Mouse (Mus musculus) midbrain, embryonic 15.5 days (tissue): ENCODE measurements around the gene Izumo4. TPM values are rescaled to one million over a fixed set of nuclear protein-coding genes. Genes with fewer than 3 reads are reported as not detected.

Experiments
- ATAC-seq: fragments of 200-750 bp; cut with Nextera tagmentation; replicated peaks from 2 replicates; pipeline ENCODE4 v1.8.0; 2017; ENCODE audit warnings: moderate TSS enrichment
- H3K27ac ChIP-seq: fragments of 300-500 bp; sonication (generic); 2 replicates; pipeline ENCODE4 v1.5.1; 2015; ENCODE audit warnings: mild to moderate bottlenecking, inconsistent platforms
- H3K27me3 ChIP-seq: fragments of 300-500 bp; sonication (generic); replicated peaks from 2 replicates; pipeline ENCODE4 v1.6.1; 2015; ENCODE audit warnings: inconsistent platforms
- H3K36me3 ChIP-seq: fragments of 300-500 bp; sonication (generic); replicated peaks from 2 replicates; pipeline ENCODE4 v1.6.1; 2015; ENCODE audit warnings: inconsistent platforms
- H3K4me1 ChIP-seq: fragments of 300-500 bp; sonication (generic); 2 replicates; pipeline ENCODE4 v1.6.1; 2015; ENCODE audit warnings: inconsistent platforms
- H3K4me2 ChIP-seq: fragments of 300-500 bp; sonication (generic); 2 replicates; pipeline ENCODE4 v1.6.1; 2015; ENCODE audit warnings: inconsistent platforms, mild to moderate bottlenecking, moderate library complexity
- H3K4me3 ChIP-seq: fragments of 300-500 bp; sonication (generic); 2 replicates; pipeline ENCODE4 v1.5.1; 2015; ENCODE audit warnings: mild to moderate bottlenecking, inconsistent platforms
- H3K9ac ChIP-seq: fragments of 300-500 bp; sonication (generic); 2 replicates; pipeline ENCODE4 v1.6.1; 2015; ENCODE audit warnings: mild to moderate bottlenecking, inconsistent platforms
- H3K9me3 ChIP-seq: fragments of 300-500 bp; sonication (generic); 2 replicates; pipeline ENCODE4 v1.6.1; 2016; ENCODE audit warnings: inconsistent platforms
- WGBS: fragments of 180-500 bp; shearing (Covaris S2); methylation state at CpG from one replicate; pipeline ENCODE4 v1.1.7; 2015; ENCODE audit warnings: mixed read lengths; 5-methylcytosine and 5-hydroxymethylcytosine counted together
- polyA plus RNA-seq: library from polyadenylated mRNA; unstranded; fragments of >200 nt; fragmentation: Nextera tagmentation; extraction: Ambion mirVana; gene quantifications from 2 replicates; pipeline ENCODE4 v1.2.1, GENCODE M21; 2015

Gene Izumo4
- polyA plus RNA-seq, 1 experiment from 2014 or later: 50.9 TPM

DNA sequence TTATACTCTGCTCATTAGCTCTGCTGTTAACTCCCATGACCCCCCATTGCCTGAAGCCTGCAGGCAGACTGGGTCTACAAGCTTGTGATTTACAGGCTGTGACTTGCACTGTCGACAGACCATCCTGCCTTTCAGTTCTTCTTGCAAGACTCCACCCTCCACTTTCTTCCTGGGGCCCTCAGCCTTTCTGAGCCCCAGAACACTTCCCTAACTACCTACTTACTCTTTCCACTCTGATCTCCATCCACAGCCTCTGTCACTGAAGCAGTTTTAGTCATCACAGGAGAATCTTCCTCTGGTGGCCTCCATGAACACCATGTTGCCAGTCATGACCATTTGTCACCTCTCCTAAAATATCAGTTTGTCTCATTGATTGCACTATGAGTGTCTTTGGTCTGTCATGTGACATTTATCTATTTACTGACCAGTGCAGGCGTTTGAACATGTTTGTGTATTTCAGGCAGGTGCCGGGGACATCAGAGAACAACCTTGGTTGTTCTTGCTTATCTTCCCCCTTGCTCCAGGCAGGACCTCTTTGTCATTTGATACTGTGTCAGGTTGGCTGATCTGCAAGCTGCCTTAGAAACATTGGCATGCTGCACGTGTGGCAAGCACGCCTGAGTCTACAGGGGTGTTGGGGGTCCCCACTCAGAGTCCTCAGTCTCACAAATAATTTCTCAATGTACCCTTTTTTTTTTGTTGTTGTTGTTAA, 38.3 kb upstream of the Izumo4 start:
- Histone ChIP-seq H3K27ac (no peak overlapping the region), H3K4me1 (peaks cover 5% of the 10 kb centered on the region), H3K4me2 (no peak overlapping the region), H3K4me3 (no peak overlapping the region), H3K9ac (no peak overlapping the region), H3K36me3 (peaks cover 25% of the 10 kb centered on the region), H3K9me3 (no peaks in the 10 kb centered on the region), H3K27me3 (no peaks in the 10 kb centered on the region)
- WGBS: 70% methylated on average over 5 of the region's 5 CpGs
- no peak for ATAC-seq

DNA sequence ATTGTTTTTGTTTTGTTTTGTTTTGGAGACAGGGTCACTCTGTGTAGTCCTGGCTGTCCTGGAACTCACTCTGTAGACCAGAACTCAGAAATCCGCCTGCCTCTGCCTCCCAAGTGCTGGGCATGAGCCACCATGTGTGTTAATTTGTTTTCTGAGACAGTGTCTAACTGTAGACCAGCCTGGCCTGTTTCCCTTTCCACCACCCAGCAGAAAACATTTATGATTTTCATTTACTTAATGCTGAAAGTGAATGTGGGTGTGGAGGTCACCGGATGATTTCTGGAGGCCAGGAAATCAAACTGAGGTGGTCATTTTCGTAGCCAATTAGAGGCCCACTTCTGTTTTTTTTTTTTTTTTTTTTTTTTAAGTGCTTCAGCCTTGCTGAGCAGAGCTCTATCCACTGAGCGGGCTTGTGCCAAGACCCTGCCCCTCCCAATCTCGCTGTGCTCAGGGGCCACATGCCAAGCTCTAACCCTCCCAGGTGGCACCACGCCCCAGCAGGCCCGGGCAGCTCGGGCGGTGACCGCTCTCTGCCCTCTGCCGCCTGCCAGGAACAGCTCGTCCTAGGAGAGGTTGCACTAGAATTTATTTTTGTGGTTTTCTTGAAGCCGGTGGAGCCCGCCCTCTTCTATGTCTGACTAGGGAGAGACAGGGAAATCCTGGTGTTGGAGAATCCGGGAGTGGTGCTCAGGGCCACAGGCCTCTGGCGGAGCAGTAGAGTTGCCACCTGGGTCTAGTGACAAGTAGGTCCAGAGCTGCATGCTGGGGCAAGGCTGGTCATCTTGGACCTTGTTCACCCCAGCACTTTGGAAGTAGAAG, 37.6 kb upstream of the Izumo4 start:
- Histone ChIP-seq H3K9ac (no peak overlapping the region), H3K36me3 (peaks cover 28% of the 10 kb centered on the region), H3K4me1 (no peaks in the 10 kb centered on the region), H3K4me2 (no peak overlapping the region), H3K4me3 (no peak overlapping the region), H3K27me3 (no peaks in the 10 kb centered on the region), H3K27ac (no peak overlapping the region), H3K9me3 (no peaks in the 10 kb centered on the region)
- no peak for ATAC-seq
- 44% methylated on average over 16 of the region's 16 CpGs for WGBS

DNA sequence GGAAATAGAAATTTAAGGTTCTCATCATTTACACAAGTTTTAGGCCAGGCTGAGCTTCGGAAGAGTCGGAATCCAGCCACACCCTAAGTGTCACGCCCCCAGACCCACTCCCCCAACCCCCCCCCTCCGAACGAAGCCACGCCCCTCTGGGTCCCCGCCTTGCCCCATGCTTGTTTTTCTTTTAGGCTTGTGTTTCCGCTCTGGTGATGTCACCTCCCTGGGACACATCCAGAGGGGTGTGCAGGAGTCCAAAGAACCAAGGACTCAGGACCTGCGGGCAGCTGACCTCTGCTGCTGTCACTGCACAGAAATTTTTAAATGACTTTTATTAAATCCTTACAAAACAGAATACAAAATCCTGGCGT, 37.0 kb upstream of the Izumo4 start:
- no peak overlapping the region for H3K4me3 ChIP-seq
- H3K9ac ChIP-seq: no peak overlapping the region
- no peak overlapping the region for H3K4me2 ChIP-seq
- H3K27ac ChIP-seq: no peak overlapping the region
- H3K4me1 ChIP-seq: no peaks in the 10 kb centered on the region
- no peaks in the 10 kb centered on the region for H3K9me3 ChIP-seq
- no peaks in the 10 kb centered on the region for H3K27me3 ChIP-seq
- WGBS: 20% methylated on average over 10 of the region's 10 CpGs
- H3K36me3 ChIP-seq: peaks cover 29% of the 10 kb centered on the region
- ATAC-seq: no peak

DNA sequence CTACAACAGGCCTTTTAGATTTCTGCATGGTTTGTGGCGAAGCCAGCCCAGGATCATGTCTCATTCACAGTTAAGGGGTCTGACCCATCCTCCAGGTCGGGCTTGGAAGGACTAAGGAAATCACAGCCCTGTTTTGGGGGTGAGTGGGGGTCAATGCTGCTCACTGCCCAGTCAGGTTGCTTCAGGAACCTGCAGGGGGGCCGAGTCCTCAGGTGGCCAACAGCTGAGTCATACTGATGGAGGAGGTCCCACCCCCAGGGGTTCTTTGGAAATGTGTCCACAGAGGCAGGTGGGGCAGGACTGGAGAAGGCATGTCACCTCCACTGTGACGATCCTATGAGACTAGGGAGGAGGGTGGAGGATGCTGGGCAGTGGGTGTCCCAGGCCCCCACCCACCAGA, 36.5 kb upstream of the Izumo4 start:
- no peaks in the 10 kb centered on the region for H3K9me3 ChIP-seq
- H3K4me1 ChIP-seq: no peaks in the 10 kb centered on the region
- 79% methylated on average over 4 of the region's 4 CpGs for WGBS
- ATAC-seq: no peak
- H3K36me3 ChIP-seq: peaks cover 33% of the 10 kb centered on the region
- no peak overlapping the region for H3K9ac ChIP-seq
- no peaks in the 10 kb centered on the region for H3K27me3 ChIP-seq
- no peak overlapping the region for H3K4me3 ChIP-seq
- H3K27ac ChIP-seq: no peak overlapping the region
- H3K4me2 ChIP-seq: no peak overlapping the region

DNA sequence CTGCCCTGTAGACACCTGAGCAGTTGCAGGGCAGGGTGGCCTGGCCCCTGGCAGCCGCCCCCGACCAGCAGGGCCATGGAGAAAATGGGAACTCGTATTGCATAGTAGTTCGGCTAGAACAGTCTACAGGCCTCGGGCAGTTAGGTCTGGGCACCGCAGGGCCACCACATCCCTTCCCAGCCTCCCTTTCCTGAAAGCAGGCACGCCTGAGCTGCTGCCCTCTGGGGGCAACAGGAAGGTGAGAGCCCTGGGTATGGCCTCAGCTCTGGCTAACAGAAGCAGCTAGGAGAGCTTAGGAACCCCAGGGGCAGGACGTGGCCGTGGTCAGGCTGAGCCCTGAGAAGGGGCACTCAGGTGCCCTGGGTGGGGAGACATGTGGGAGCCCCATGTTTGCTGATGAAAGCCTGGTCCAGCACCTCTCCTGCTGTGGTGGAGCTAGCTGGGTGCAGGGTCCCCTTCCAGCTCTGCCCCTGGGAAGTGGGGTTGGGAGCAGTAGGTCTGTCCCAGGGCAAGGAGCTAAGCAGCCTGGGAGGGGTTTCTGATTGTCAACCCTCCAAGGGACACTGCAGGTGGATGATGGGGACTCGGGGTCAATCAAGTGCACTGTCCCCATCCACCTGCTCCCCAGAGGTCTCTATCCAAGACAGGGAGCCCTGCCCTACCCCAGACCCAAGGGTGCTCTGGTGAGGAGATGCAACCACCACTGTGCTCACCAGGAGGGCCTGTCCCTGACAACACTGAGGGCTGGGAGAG, 35.8 kb upstream of the Izumo4 start:
- H3K9me3 ChIP-seq: no peaks in the 10 kb centered on the region
- no peak overlapping the region for H3K4me3 ChIP-seq
- 71% methylated on average over 10 of the region's 10 CpGs for WGBS
- no peak overlapping the region for H3K9ac ChIP-seq
- H3K27ac ChIP-seq: no peak overlapping the region
- ATAC-seq: no peak
- peaks cover 35% of the 10 kb centered on the region for H3K36me3 ChIP-seq
- no peaks in the 10 kb centered on the region for H3K4me1 ChIP-seq
- no peak overlapping the region for H3K4me2 ChIP-seq
- H3K27me3 ChIP-seq: no peaks in the 10 kb centered on the region

DNA sequence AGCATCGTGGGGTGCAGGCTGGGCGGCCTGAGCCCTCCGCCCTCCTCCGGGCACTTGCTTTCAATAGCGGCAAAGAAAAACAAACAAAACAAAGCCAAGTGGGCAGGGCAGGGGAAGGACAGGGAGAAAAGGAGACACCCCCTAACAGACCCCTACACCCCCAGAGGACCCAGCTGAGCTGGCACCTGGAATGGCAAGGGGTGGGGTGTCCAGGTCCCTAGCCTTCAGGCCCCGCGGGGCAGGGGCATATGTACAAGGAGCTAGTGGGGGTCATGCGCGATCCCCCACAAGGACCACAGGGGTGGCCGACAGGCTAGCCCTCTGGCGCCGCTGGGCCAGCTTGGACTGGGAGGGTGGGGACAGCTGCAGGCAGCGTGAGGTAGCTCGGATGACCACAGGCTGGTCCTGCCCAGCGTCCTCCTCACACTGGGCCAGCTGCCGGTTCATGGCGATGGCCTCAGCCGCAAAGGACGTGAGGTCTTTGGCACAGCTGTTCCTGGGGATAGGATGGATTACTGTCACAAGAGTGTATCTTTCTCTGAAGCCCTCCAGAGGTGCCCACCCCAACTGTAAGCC, 35.1 kb upstream of the Izumo4 start:
- Histone ChIP-seq H3K9me3 (no peaks in the 10 kb centered on the region), H3K36me3 (peaks cover 40% of the 10 kb centered on the region), H3K4me2 (no peak overlapping the region), H3K4me3 (no peak overlapping the region), H3K27ac (no peak overlapping the region), H3K9ac (no peak overlapping the region), H3K27me3 (no peaks in the 10 kb centered on the region), H3K4me1 (0 out of 2 replicates have a peak, but pooled peaks cover under 1% of the 10 kb centered on the region)
- 85% methylated on average over 19 of the region's 19 CpGs for WGBS
- no peak for ATAC-seq

DNA sequence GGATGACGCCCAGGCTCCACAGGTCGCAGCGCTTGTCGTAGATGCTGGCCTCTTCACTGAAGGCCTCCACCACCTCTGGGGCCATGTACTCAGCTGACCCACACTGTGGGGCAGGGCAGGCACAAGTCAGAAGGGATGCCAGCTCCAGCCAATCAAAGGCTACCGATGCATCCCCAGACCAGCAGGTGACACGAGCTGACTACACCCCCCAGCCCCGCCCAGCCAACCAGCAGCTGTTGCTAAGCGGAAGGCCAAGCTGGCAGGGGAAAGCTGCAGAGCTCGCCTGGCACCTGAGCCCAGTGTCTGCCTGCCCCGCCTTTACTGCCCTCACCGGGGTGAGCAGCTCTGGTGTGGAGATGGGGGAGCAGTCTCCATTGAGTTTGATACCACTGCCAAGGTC, 33.4 kb upstream of the Izumo4 start:
- Histone ChIP-seq H3K4me1 (peaks cover 17% of the 10 kb centered on the region), H3K27me3 (no peaks in the 10 kb centered on the region)
- ATAC-seq: no peak

DNA sequence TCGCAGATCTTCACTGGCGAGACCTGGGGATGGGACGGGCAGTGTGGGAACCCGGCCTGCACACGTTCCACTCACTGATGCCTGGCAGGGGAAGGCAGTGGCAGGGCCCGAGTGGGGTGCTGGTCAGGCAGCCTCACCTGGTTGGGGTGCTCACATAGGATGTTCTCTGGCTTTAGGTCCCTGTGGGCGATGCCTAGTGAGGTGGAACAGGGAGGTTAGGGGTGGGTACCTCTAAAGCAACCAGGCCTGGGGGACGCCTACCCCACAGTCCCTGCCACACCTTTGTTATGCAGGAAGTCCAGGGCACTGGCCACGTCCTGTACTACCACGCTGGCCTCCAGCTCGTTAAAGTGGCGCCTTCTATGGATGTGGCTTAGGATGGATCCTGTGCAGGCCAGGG, 33.0 kb upstream of the Izumo4 start:
- Histone ChIP-seq H3K27ac (no peak overlapping the region), H3K9ac (no peak overlapping the region), H3K27me3 (no peaks in the 10 kb centered on the region), H3K4me1 (peaks cover 21% of the 10 kb centered on the region), H3K36me3 (peaks cover 40% of the 10 kb centered on the region), H3K4me2 (no peak overlapping the region), H3K9me3 (no peaks in the 10 kb centered on the region), H3K4me3 (no peak overlapping the region)
- no peak for ATAC-seq
- WGBS: 93% methylated on average over 12 of the region's 12 CpGs

More for the DNA sequence above, 33.4 kb upstream of the Izumo4 start:
- H3K27ac ChIP-seq: no peak overlapping the region
- no peak overlapping the region for H3K9ac ChIP-seq
- H3K4me3 ChIP-seq: no peak overlapping the region
- WGBS: 86% methylated on average over 11 of the region's 11 CpGs
- peaks cover 40% of the 10 kb centered on the region for H3K36me3 ChIP-seq
- H3K4me2 ChIP-seq: no peak overlapping the region
- H3K9me3 ChIP-seq: no peaks in the 10 kb centered on the region

DNA sequence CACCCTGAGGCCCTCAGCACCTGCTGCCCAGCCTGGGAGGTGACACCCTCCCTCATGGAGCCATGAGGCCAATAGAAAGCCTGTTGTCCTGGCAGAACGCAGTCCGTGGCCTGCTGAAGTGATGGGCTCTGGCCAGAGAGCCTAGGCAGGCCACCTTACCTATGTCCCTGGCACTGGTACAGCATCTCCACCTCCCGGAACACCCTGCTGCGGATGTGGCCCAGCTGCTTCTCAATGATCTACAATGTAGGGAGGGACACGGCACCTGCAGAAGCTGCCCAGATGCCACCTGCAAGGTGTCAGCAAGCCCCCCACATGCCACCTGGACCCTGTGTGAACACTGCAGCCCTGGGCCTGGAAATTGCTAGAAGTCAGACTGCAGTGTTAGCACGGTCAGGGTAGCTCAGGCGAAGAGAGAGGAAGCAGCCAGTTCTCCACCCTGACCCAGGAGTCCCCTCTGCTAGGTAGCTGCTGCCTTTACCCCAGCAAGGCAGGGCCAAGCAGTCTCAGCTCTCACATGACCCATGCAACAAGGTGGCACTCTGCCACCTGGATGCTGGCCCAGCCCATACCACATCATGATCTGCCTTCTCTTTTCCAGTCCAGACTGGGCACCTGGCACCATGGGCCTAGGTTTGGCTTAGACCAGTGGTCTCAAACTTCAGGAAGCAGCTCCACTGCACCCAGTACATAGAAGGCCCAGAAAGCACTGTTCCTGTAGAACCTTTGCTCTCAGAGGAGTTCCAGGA, 32.1 kb upstream of the Izumo4 start:
- ATAC-seq: no peak
- H3K9me3 ChIP-seq: no peaks in the 10 kb centered on the region
- 95% methylated on average over 7 of the region's 7 CpGs for WGBS
- no peak overlapping the region for H3K4me2 ChIP-seq
- H3K4me1 ChIP-seq: peaks cover 30% of the 10 kb centered on the region
- no peak overlapping the region for H3K4me3 ChIP-seq
- no peak overlapping the region for H3K9ac ChIP-seq
- H3K27ac ChIP-seq: no peak overlapping the region
- H3K36me3 ChIP-seq: peaks cover 40% of the 10 kb centered on the region
- H3K27me3 ChIP-seq: no peaks in the 10 kb centered on the region

DNA sequence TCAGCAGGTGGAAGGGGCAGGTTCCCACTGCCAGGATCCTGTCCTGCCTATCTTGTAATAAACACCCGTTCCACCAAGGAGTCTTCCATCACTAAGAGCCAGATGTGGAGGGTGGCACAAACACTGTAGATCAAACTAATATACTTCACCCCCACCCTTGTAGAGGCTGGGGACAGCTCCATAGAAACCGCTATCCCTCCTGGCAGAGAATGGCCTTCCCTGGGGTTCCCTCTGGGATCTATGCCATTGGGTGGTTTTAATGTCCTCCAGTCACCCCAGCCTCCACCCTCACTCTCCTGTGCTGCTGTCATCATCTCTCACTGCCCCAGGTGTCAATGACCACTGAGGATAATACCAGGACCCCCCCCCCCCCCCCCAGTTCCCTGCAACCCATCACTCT, 31.5 kb upstream of the Izumo4 start:
- Histone ChIP-seq H3K36me3 (peaks cover 40% of the 10 kb centered on the region), H3K4me1 (peaks cover 36% of the 10 kb centered on the region)
- 95% methylated on average over 2 of the region's 2 CpGs for WGBS

DNA sequence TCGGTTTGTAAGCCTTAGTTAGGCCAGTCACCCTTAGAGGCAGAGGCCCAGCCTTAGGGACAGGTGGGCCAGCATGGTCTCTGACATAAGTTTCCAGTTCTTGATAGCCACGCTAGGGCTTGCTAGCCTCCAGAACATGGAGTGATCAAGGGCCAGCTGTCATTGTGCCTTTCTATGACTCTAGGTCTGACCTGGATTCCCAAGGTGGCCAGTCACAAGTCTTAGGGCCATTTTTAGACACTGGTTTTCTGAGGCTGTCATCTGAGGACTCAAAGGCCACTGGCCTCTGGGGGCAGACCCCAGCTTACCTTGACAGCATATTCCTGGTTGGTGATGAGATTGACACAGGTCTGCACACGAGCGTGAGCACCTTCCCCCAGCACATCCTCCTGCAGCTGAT, 30.7 kb upstream of the Izumo4 start:
- Histone ChIP-seq H3K9ac (no peak overlapping the region), H3K4me3 (no peak overlapping the region), H3K36me3 (peaks cover 36% of the 10 kb centered on the region), H3K4me2 (no peak overlapping the region), H3K27me3 (no peaks in the 10 kb centered on the region), H3K27ac (no peak overlapping the region), H3K9me3 (no peaks in the 10 kb centered on the region), H3K4me1 (peaks cover 36% of the 10 kb centered on the region)
- 90% methylated on average over 4 of the region's 4 CpGs for WGBS
- no peak for ATAC-seq

More for the DNA sequence above, 31.5 kb upstream of the Izumo4 start:
- Histone ChIP-seq H3K9me3 (no peaks in the 10 kb centered on the region), H3K9ac (no peak overlapping the region), H3K27ac (no peak overlapping the region), H3K4me2 (no peak overlapping the region), H3K27me3 (no peaks in the 10 kb centered on the region), H3K4me3 (no peak overlapping the region)
- no peak for ATAC-seq
